Comparison of ENCODE assay signal across 8 mouse cellular contexts in genomic region chr6:36249047-36249446, GRCm38 (mm10).
DNase-seq lines count a peak whose midpoint lies in the region; ATAC-seq and TF ChIP-seq lines count a peak whose summit lies in the region.

No protein-coding gene starts in this region.

- no peak overlapping the region for H3K27ac ChIP-seq in heart, embryonic 12.5 days (ENCODE audit: poor library complexity, severe bottlenecking)
- no peak overlapping the region for H3K27ac ChIP-seq in neural tube, embryonic 15.5 days (replicated peaks)
- no peak overlapping the region for H3K27ac ChIP-seq in cortical plate, adult 2 months (ENCODE audit: insufficient read depth, low read length)

- no peak overlapping the region for H3K9ac ChIP-seq in heart, embryonic 12.5 days
- H3K9ac ChIP-seq in neural tube, embryonic 15.5 days (replicated peaks) = no peak overlapping the region

- H3K4me2 ChIP-seq in heart, embryonic 12.5 days = no peak overlapping the region
- H3K4me2 ChIP-seq in neural tube, embryonic 15.5 days = no peak overlapping the region

- ATAC-seq in heart, embryonic 12.5 days (ENCODE audit: insufficient number of reproducible peaks, low FRiP score) = no peak
- no peak for ATAC-seq in neural tube, embryonic 15.5 days (ENCODE audit: low FRiP score)

- no peaks in the 10 kb centered on the region for H3K9me3 ChIP-seq in heart, embryonic 12.5 days (replicated peaks)
- no peaks in the 10 kb centered on the region for H3K9me3 ChIP-seq in neural tube, embryonic 15.5 days (replicated peaks)

- H3K36me3 ChIP-seq in heart, embryonic 12.5 days = no peaks in the 10 kb centered on the region
- H3K36me3 ChIP-seq in neural tube, embryonic 15.5 days = no peaks in the 10 kb centered on the region
- no peaks in the 10 kb centered on the region for H3K36me3 ChIP-seq in splenic B cell, adult 2 months (ENCODE audit: control insufficient read depth, insufficient read depth, low read length, poor library complexity, severe bottlenecking)

- TF ChIP-seq CTCF in cortical plate, adult 2 months (IDR thresholded peaks at IDR 0.05; ENCODE audit: extremely low read depth, insufficient read depth, low read length) = peak; percentile 46; the same call in 1 of the 2 replicates

- H3K4me1 ChIP-seq in heart, embryonic 12.5 days (replicated peaks) = no peaks in the 10 kb centered on the region
- no peaks in the 10 kb centered on the region for H3K4me1 ChIP-seq in neural tube, embryonic 15.5 days
- no peaks in the 10 kb centered on the region for H3K4me1 ChIP-seq in cortical plate, adult 2 months (ENCODE audit: control insufficient read depth, insufficient read depth, low read length)

- DNase-seq in heart, adult 8-10 months (ENCODE audit: low spot score) = peak; percentile 3
- DNase-seq in neural tube, embryonic 10.5 days (ENCODE audit: extremely low spot score, low spot score) = peak; percentile 16
- DNase-seq in splenic B cell, adult 2 months (ENCODE audit: low read depth, low spot score) = peak; percentile 2
- no peak for DNase-seq in urinary bladder, postnatal 25 days (ENCODE audit: low spot score)
- no peak for DNase-seq in heart, postnatal 36 days

- no peak overlapping the region for H3K4me3 ChIP-seq in heart, embryonic 12.5 days
- no peak overlapping the region for H3K4me3 ChIP-seq in neural tube, embryonic 15.5 days (replicated peaks)
- H3K4me3 ChIP-seq in cortical plate, adult 2 months (ENCODE audit: insufficient read depth, low read length) = no peak overlapping the region

- intact Hi-C loops in heart, postnatal 36 days (cut with DNase I) = loop anchor here (5.0 to 10.0 kb wide), 2 partner anchors 242 to 656 kb away; no protein-coding TSS in a partner anchor

- WGBS in heart, embryonic 12.5 days = 22% methylated on average over 4 of the region's 4 CpGs
- WGBS in neural tube, embryonic 15.5 days = 29% methylated on average over 4 of the region's 4 CpGs

- H3K27me3 ChIP-seq in heart, embryonic 12.5 days (replicated peaks) = no peaks in the 10 kb centered on the region
- no peaks in the 10 kb centered on the region for H3K27me3 ChIP-seq in neural tube, embryonic 15.5 days (replicated peaks)
- no peaks in the 10 kb centered on the region for H3K27me3 ChIP-seq in splenic B cell, adult 2 months (ENCODE audit: control insufficient read depth, insufficient read depth, low read length, poor library complexity, severe bottlenecking)

- TF ChIP-seq POLR2A in cortical plate, adult 2 months (IDR thresholded peaks at IDR 0.05; ENCODE audit: extremely low read depth, insufficient read depth, low read length) = no peak

Comparison
In these comparisons a context has a peak if more than half of its experiments do, and no peak if none do; other contexts are left out.
1. DNase-seq: peak in heart, adult 8-10 months (single experiment), neural tube, embryonic 10.5 days (single experiment) and splenic B cell, adult 2 months (single experiment); none in urinary bladder, postnatal 25 days (single experiment) and heart, postnatal 36 days (0 of 2).